Mouse (Mus musculus): ENCODE measurements around the gene Maff. TPM values are rescaled to one million over a fixed set of nuclear protein-coding genes. Genes with fewer than 3 reads are reported as not detected.
A peak's percentile ranks its signal among the peaks of the same experiment; 100 is the strongest.

The Maff gene
- total and polyA plus RNA-seq, 2 experiments from 2014 or later, result 1.1 to 2.5 TPM

GRCm38 (mm10) chr15:79387611-79388010, 41.2 kb downstream of the Maff start:
- no peak overlapping the region for H3K27ac ChIP-seq (ENCODE audit: low read depth, low read length)
- no peak overlapping the region for H3K9ac ChIP-seq
- H3K4me1 ChIP-seq (ENCODE audit: insufficient read depth), result no peaks in the 10 kb centered on the region; the same call in 1 of the 2 replicates
- no peaks in the 10 kb centered on the region for H3K27me3 ChIP-seq (ENCODE audit: insufficient read depth, low read length)
- ATAC-seq (no peak), DNase-seq (no peak)
- H3K9me3 ChIP-seq (ENCODE audit: low read length), result no peaks in the 10 kb centered on the region
- H3K4me2 ChIP-seq (ENCODE audit: low read depth), result no peak overlapping the region
- WGBS, result 90% methylated on average over 7 of the region's 7 CpGs
- H3K4me3 ChIP-seq (ENCODE audit: low read depth, low read length), result no peak overlapping the region
- TF ChIP-seq CTCF (IDR thresholded peaks at IDR 0.05; ENCODE audit: low read depth), result no peak
- no peaks in the 10 kb centered on the region; the same call in 1 of the 2 replicates for H3K36me3 ChIP-seq (ENCODE audit: insufficient read depth)

- Histone ChIP-seq H3K4me3 (ENCODE audit: low read depth, low read length) (no peak overlapping the region), H3K27ac (ENCODE audit: low read depth, low read length) (no peak overlapping the region), H3K9ac (no peak overlapping the region), H3K9me3 (ENCODE audit: low read length) (no peaks in the 10 kb centered on the region), H3K36me3 (ENCODE audit: insufficient read depth) (no peaks in the 10 kb centered on the region; the same call in 1 of the 2 replicates), H3K4me1 (ENCODE audit: insufficient read depth) (no peaks in the 10 kb centered on the region; the same call in 1 of the 2 replicates), H3K4me2 (ENCODE audit: low read depth) (no peak overlapping the region), H3K27me3 (ENCODE audit: insufficient read depth, low read length) (no peaks in the 10 kb centered on the region)
- no peak for ATAC-seq
- 77% methylated on average over 6 of the region's 6 CpGs for WGBS
- no peak for DNase-seq
- no peak for TF ChIP-seq CTCF (IDR thresholded peaks at IDR 0.05; ENCODE audit: low read depth)
Measured at GRCm38 (mm10) chr15:79388171-79388570, 41.8 kb downstream of the Maff start.

- Histone ChIP-seq H3K9ac (no peak overlapping the region), H3K4me3 (ENCODE audit: low read depth, low read length) (no peak overlapping the region), H3K27me3 (ENCODE audit: insufficient read depth, low read length) (no peaks in the 10 kb centered on the region), H3K36me3 (ENCODE audit: insufficient read depth) (no peaks in the 10 kb centered on the region; the same call in 1 of the 2 replicates), H3K9me3 (ENCODE audit: low read length) (no peaks in the 10 kb centered on the region), H3K4me2 (ENCODE audit: low read depth) (no peak overlapping the region), H3K4me1 (ENCODE audit: insufficient read depth) (no peaks in the 10 kb centered on the region; the same call in 1 of the 2 replicates), H3K27ac (ENCODE audit: low read depth, low read length) (no peak overlapping the region)
- 77% methylated on average over 6 of the region's 6 CpGs for WGBS
- DNase-seq (no peak), ATAC-seq (no peak)
- no peak for TF ChIP-seq CTCF (IDR thresholded peaks at IDR 0.05; ENCODE audit: low read depth)
Measured at GRCm38 (mm10) chr15:79390434-79390833, 44.0 kb downstream of the Maff start.

- no peak overlapping the region for H3K9ac ChIP-seq
- no peak for TF ChIP-seq CTCF (IDR thresholded peaks at IDR 0.05; ENCODE audit: low read depth)
- DNase-seq (peak; percentile 23), ATAC-seq (peak; percentile 38)
- H3K36me3 ChIP-seq (ENCODE audit: insufficient read depth), result no peaks in the 10 kb centered on the region; the same call in 1 of the 2 replicates
- no peaks in the 10 kb centered on the region for H3K27me3 ChIP-seq (ENCODE audit: insufficient read depth, low read length)
- no peak overlapping the region for H3K4me2 ChIP-seq (ENCODE audit: low read depth)
- no peak overlapping the region for H3K27ac ChIP-seq (ENCODE audit: low read depth, low read length)
- H3K4me1 ChIP-seq (ENCODE audit: insufficient read depth), result no peaks in the 10 kb centered on the region; the same call in 1 of the 2 replicates
- no peaks in the 10 kb centered on the region for H3K9me3 ChIP-seq (ENCODE audit: low read length)
- WGBS, result 34% methylated on average over 7 of the region's 7 CpGs
- no peak overlapping the region for H3K4me3 ChIP-seq (ENCODE audit: low read depth, low read length)
Measured at GRCm38 (mm10) chr15:79391447-79392093, 45.1 kb downstream of the Maff start.

GRCm38 (mm10) chr15:79392527-79392926, 46.1 kb downstream of the Maff start:
- no peak overlapping the region for H3K27ac ChIP-seq (ENCODE audit: low read depth, low read length)
- no peak for TF ChIP-seq CTCF (IDR thresholded peaks at IDR 0.05; ENCODE audit: low read depth)
- ATAC-seq (no peak), DNase-seq (no peak)
- no peaks in the 10 kb centered on the region; the same call in 1 of the 2 replicates for H3K4me1 ChIP-seq (ENCODE audit: insufficient read depth)
- H3K9ac ChIP-seq, result no peak overlapping the region
- H3K4me3 ChIP-seq (ENCODE audit: low read depth, low read length), result no peak overlapping the region
- no peak overlapping the region for H3K4me2 ChIP-seq (ENCODE audit: low read depth)
- no peaks in the 10 kb centered on the region; the same call in 1 of the 2 replicates for H3K36me3 ChIP-seq (ENCODE audit: insufficient read depth)
- H3K27me3 ChIP-seq (ENCODE audit: insufficient read depth, low read length), result no peaks in the 10 kb centered on the region
- H3K9me3 ChIP-seq (ENCODE audit: low read length), result no peaks in the 10 kb centered on the region
- 93% methylated on average over 5 of the region's 5 CpGs for WGBS

- no peaks in the 10 kb centered on the region for H3K9me3 ChIP-seq (ENCODE audit: low read length)
- WGBS, result 86% methylated on average over 6 of the region's 6 CpGs
- H3K27ac ChIP-seq (ENCODE audit: low read depth, low read length), result no peak overlapping the region
- TF ChIP-seq CTCF (IDR thresholded peaks at IDR 0.05; ENCODE audit: low read depth), result no peak
- H3K4me3 ChIP-seq (ENCODE audit: low read depth, low read length), result no peak overlapping the region
- no peak overlapping the region for H3K9ac ChIP-seq
- DNase-seq (no peak), ATAC-seq (no peak)
- no peak overlapping the region for H3K4me2 ChIP-seq (ENCODE audit: low read depth)
- H3K4me1 ChIP-seq (ENCODE audit: insufficient read depth), result no peaks in the 10 kb centered on the region; the same call in 1 of the 2 replicates
- H3K36me3 ChIP-seq (ENCODE audit: insufficient read depth), result peaks cover 2% of the 10 kb centered on the region; the same call in 1 of the 2 replicates
- no peaks in the 10 kb centered on the region for H3K27me3 ChIP-seq (ENCODE audit: insufficient read depth, low read length)
Measured at GRCm38 (mm10) chr15:79393101-79393500, 46.7 kb downstream of the Maff start.

GRCm38 (mm10) chr15:79394842-79395241, 48.4 kb downstream of the Maff start:
- no peak for DNase-seq
- Histone ChIP-seq H3K4me3 (ENCODE audit: low read depth, low read length) (no peak overlapping the region), H3K27ac (ENCODE audit: low read depth, low read length) (no peak overlapping the region), H3K4me2 (ENCODE audit: low read depth) (no peak overlapping the region), H3K4me1 (ENCODE audit: insufficient read depth) (no peaks in the 10 kb centered on the region), H3K27me3 (ENCODE audit: insufficient read depth, low read length) (no peaks in the 10 kb centered on the region), H3K36me3 (ENCODE audit: insufficient read depth) (peaks cover 4% of the 10 kb centered on the region; the same call in 1 of the 2 replicates), H3K9me3 (ENCODE audit: low read length) (no peaks in the 10 kb centered on the region), H3K9ac (no peak overlapping the region)
- ATAC-seq, result no peak
- no peak for TF ChIP-seq CTCF (IDR thresholded peaks at IDR 0.05; ENCODE audit: low read depth)
- WGBS, result 74% methylated on average over 4 of the region's 4 CpGs
